Mouse (Mus musculus): ENCODE data around the gene Vps37b. TPM values are rescaled to one million over a fixed set of nuclear protein-coding genes. Genes with fewer than 3 reads are reported as not detected.

Gene Vps37b
- polyA plus RNA-seq (2016; fragmentation: Nextera tagmentation; extraction: Ambion mirVana) = 43.8 and 47.6 TPM in 2 replicates

DNA sequence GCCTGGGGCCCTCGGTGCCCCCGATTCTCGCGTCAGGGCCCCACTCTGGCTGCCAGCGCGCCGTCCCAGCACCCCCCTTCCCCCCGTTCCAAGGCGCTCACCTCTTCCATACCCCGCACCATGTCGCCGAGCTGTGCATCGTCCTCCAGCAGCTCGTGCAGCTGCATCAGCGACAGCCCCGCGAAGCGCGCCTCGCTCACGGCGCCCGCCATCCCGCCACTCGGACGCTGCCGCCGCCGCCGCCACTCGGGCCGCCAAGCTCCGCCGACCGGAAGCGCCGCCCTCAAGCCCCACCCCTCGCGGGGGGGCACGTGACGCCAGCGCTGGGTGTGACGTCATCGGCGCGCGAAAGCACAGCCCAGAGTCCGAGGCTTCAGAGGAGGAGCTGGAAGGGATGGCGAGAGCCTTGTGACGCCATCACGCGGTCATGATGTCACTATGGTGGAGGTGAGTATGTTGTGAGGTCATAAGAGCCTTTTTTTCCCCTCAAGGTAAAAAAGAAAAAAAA lies at the start of gene Vps37b:
Gene Vps37b, minus strand, starts transcription at position 270 of the 508 bp plus-strand sequence.
- no peaks in the 10 kb centered on the region for H3K27me3 ChIP-seq (replicated peaks; ENCODE audit: low read depth, poor library complexity, severe bottlenecking)
- H3K36me3 ChIP-seq (replicated peaks) = peaks cover 29% of the 10 kb centered on the region
- H3K4me1 ChIP-seq = peaks cover 56% of the 10 kb centered on the region
- H3K27ac ChIP-seq (replicated peaks) = peak within 1 kb of the TSS; percentile 96
- peak within 1 kb of the TSS; percentile 96 for H3K4me3 ChIP-seq
- peak; percentile 96 for DNase-seq (ENCODE audit: low spot score)
- H3K9me3 ChIP-seq = no peaks in the 10 kb centered on the region
- WGBS = under 1% methylated on average over 52 of the region's 52 CpGs

DNA sequence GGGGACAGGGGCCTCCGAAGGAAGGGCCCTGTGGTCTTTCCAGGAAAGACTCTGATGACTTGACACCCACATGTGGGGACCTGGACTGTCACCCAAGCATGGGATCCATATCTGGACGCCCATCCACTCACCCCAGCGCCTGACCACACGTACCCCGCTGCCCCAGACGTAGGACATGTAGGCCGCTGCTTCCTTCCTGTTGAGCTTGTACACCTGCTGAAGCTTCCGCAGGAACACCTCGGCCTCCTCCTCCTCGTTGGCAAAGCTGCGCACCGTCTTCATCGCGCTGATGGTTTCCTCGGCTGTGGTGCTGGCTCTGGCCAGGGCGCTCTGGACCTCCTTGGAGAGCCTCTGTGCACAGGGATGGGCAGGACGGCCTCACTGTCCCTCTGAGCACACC lies 47.8 kb upstream of the Vps37b start:
- DNase-seq (ENCODE audit: low spot score) = no peak
- peaks cover 45% of the 10 kb centered on the region for H3K4me1 ChIP-seq
- no peaks in the 10 kb centered on the region for H3K36me3 ChIP-seq (replicated peaks)
- H3K27me3 ChIP-seq (replicated peaks; ENCODE audit: low read depth, poor library complexity, severe bottlenecking) = no peaks in the 10 kb centered on the region
- H3K27ac ChIP-seq (replicated peaks) = 0 out of 2 replicates have a peak overlapping the region, but pooled peaks have one; percentile 7
- no peak overlapping the region for H3K4me3 ChIP-seq
- 93% methylated on average over 17 of the region's 17 CpGs for WGBS
- H3K9me3 ChIP-seq = no peaks in the 10 kb centered on the region

- peaks cover 48% of the 10 kb centered on the region for H3K4me1 ChIP-seq
- H3K4me3 ChIP-seq = no peak overlapping the region
- H3K9me3 ChIP-seq = no peaks in the 10 kb centered on the region
- H3K36me3 ChIP-seq (replicated peaks) = no peaks in the 10 kb centered on the region
- peak overlapping the region; percentile 41 for H3K27ac ChIP-seq (replicated peaks)
- no peaks in the 10 kb centered on the region for H3K27me3 ChIP-seq (replicated peaks; ENCODE audit: low read depth, poor library complexity, severe bottlenecking)
- WGBS = 63% methylated on average over 9 of the region's 9 CpGs
- DNase-seq (ENCODE audit: low spot score) = no peak
Observed at GRCm38 (mm10) chr5:124078794-124079416, 46.8 kb upstream of the Vps37b start.

DNA sequence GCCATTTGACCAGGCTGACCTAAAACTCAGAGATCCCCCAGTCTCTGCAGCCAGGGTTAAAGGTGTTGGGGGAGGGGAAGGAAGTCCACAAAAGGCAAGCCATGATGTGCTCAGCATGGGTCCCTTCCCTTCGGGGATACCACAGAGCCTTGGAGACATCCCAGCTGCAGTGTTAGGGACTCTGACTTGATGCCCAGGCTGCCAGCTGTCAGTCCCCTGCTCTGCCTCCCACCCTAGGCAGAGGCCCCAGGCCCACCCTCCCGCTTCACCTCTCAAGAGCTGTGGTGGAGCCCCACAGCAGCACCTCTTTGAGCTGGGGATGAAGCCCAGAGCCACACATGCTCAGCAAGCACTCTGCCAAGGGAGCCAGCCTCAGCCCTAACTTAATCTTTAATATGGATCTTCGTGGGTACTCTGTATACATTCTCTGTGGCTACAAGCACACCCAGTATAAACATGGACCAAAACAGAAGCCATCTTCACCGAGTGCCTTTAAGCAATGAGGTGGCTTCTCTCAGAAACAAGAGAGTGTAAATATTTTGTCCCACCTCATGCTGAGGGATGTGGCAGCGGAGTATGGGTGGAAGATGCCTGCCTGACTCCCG lies 45.9 kb upstream of the Vps37b start:
- Histone ChIP-seq H3K36me3 (replicated peaks) (no peaks in the 10 kb centered on the region), H3K9me3 (no peaks in the 10 kb centered on the region), H3K27ac (replicated peaks) (no peak overlapping the region), H3K4me1 (peaks cover 58% of the 10 kb centered on the region), H3K4me3 (no peak overlapping the region), H3K27me3 (replicated peaks; ENCODE audit: low read depth, poor library complexity, severe bottlenecking) (no peaks in the 10 kb centered on the region)
- DNase-seq (ENCODE audit: low spot score) = no peak
- 68% methylated on average over 6 of the region's 6 CpGs for WGBS

DNA sequence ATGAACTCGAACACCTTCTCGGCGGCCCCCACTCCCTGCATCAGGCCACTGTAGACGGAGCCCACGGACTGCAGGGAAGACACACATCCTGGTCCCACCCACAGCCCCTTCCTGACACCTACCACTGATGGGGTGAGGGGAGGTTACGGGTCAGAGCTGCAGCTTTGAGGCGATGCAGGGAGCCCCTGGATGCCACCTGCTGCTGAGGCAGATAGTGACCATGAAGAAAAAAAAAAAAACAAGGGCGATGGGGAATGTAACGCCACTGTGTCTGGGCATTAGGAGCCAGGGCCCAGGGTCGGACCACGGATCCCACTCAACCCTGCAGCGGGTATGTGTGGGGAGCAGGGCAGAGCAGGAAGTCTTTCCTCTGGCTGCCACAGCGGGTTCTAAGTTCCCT lies 45.2 kb upstream of the Vps37b start:
- DNase-seq (ENCODE audit: low spot score) = no peak
- no peak overlapping the region for H3K4me3 ChIP-seq
- H3K4me1 ChIP-seq = peaks cover 58% of the 10 kb centered on the region
- H3K27ac ChIP-seq (replicated peaks) = no peak overlapping the region; the same call in 1 of the 2 replicates
- 80% methylated on average over 13 of the region's 13 CpGs for WGBS
- no peaks in the 10 kb centered on the region for H3K9me3 ChIP-seq
- H3K36me3 ChIP-seq (replicated peaks) = no peaks in the 10 kb centered on the region
- no peaks in the 10 kb centered on the region for H3K27me3 ChIP-seq (replicated peaks; ENCODE audit: low read depth, poor library complexity, severe bottlenecking)

GRCm38 (mm10) chr5:124076559-124076958 lies 44.5 kb upstream of the Vps37b start:
- Histone ChIP-seq H3K27ac (replicated peaks) (no peak overlapping the region; the same call in 1 of the 2 replicates), H3K4me1 (peaks cover 64% of the 10 kb centered on the region), H3K27me3 (replicated peaks; ENCODE audit: low read depth, poor library complexity, severe bottlenecking) (no peaks in the 10 kb centered on the region), H3K4me3 (no peak overlapping the region), H3K9me3 (no peaks in the 10 kb centered on the region), H3K36me3 (replicated peaks) (no peaks in the 10 kb centered on the region)
- WGBS = 55% methylated on average over 9 of the region's 9 CpGs
- DNase-seq (ENCODE audit: low spot score) = no peak

DNA sequence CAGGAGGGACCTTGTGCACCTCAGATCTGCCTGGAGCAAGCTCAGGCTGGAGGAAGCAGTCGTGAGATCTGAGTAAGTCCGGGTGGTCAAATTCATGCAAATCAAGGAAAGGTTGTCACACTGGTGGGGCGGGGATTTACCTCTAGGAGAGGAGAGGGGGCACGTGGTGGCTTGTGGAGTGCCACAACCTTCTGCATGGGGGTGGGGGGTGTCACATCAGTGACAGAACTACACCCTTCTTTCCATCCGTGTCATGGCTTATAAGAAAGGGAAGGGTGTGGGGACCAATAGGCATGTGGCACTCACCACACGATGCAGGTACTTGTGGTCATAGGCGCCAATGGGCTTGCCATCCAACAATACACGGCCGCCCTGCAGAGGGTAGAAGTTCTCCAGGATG lies 43.6 kb upstream of the Vps37b start:
- Histone ChIP-seq H3K4me3 (no peak overlapping the region), H3K27me3 (replicated peaks; ENCODE audit: low read depth, poor library complexity, severe bottlenecking) (no peaks in the 10 kb centered on the region), H3K36me3 (replicated peaks) (no peaks in the 10 kb centered on the region), H3K27ac (replicated peaks) (no peak overlapping the region), H3K4me1 (peaks cover 68% of the 10 kb centered on the region), H3K9me3 (no peaks in the 10 kb centered on the region)
- no peak for DNase-seq (ENCODE audit: low spot score)
- 67% methylated on average over 9 of the region's 9 CpGs for WGBS

GRCm38 (mm10) chr5:124074845-124075307 lies 42.8 kb upstream of the Vps37b start:
- Histone ChIP-seq H3K4me3 (no peak overlapping the region), H3K27ac (replicated peaks) (0 out of 2 replicates have a peak overlapping the region, but pooled peaks have one; percentile 68), H3K36me3 (replicated peaks) (no peaks in the 10 kb centered on the region), H3K4me1 (peaks cover 64% of the 10 kb centered on the region), H3K27me3 (replicated peaks; ENCODE audit: low read depth, poor library complexity, severe bottlenecking) (no peaks in the 10 kb centered on the region), H3K9me3 (no peaks in the 10 kb centered on the region)
- 64% methylated on average over 10 of the region's 10 CpGs for WGBS
- DNase-seq (ENCODE audit: low spot score) = no peak

- Histone ChIP-seq H3K27ac (replicated peaks) (peak overlapping the region; percentile 51; the same call in 1 of the 2 replicates), H3K4me3 (no peak overlapping the region), H3K9me3 (no peaks in the 10 kb centered on the region), H3K27me3 (replicated peaks; ENCODE audit: low read depth, poor library complexity, severe bottlenecking) (no peaks in the 10 kb centered on the region), H3K36me3 (replicated peaks) (no peaks in the 10 kb centered on the region), H3K4me1 (peaks cover 57% of the 10 kb centered on the region)
- DNase-seq (ENCODE audit: low spot score) = peak; percentile 60
- 41% methylated on average over 9 of the region's 9 CpGs for WGBS
Observed at GRCm38 (mm10) chr5:124073682-124074081, 41.6 kb upstream of the Vps37b start.

GRCm38 (mm10) chr5:124069657-124070056 lies 37.6 kb upstream of the Vps37b start:
- H3K36me3 ChIP-seq (replicated peaks) = no peaks in the 10 kb centered on the region
- H3K4me3 ChIP-seq = no peak overlapping the region
- DNase-seq (ENCODE audit: low spot score) = no peak
- no peaks in the 10 kb centered on the region for H3K27me3 ChIP-seq (replicated peaks; ENCODE audit: low read depth, poor library complexity, severe bottlenecking)
- H3K9me3 ChIP-seq = no peaks in the 10 kb centered on the region
- no peak overlapping the region for H3K27ac ChIP-seq (replicated peaks)
- peaks cover 25% of the 10 kb centered on the region for H3K4me1 ChIP-seq
- WGBS = 87% methylated on average over 3 of the region's 3 CpGs

DNA sequence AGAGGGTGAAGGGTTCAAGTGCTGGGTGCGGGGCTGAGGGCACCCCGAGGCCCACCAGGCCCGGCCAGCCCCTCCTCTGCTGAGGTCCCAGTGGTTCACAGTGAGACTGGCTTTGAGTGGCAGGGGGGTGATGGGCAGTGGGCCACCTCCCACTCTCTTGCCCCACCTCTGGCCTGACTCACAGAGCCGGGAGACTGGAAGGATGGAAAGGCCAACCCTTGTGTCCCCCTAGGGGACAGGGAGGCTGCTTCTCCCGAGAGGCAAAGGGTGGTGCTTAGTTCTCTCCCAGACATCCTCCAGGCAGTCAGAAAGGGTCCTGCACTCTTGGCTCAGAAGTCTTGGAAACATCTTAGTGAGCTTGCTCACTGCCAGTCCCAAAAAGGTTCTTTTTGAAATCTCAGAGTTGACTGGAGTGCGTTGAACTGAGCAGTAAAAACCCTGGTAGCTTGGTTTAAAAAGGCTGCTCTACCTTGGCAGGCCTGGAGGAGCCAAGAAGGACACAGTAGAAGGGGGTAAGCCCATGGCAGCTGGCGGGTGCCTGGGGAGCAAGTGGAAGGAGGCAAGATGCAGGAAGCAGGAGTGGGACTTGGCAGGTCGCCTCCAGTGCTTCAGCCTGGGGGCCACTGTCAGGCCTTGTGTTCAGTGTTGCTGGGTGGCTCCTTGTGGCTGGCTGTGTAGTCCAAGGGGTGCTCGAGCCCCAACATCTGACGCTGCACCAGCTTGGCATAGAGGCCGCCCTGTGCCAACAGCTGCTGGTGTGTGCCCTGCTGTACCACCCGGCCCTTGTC lies 30.2 kb upstream of the Vps37b start:
- Histone ChIP-seq H3K27me3 (replicated peaks; ENCODE audit: low read depth, poor library complexity, severe bottlenecking) (no peaks in the 10 kb centered on the region), H3K4me1 (peaks cover 19% of the 10 kb centered on the region), H3K36me3 (replicated peaks) (no peaks in the 10 kb centered on the region), H3K9me3 (no peaks in the 10 kb centered on the region), H3K4me3 (no peak overlapping the region), H3K27ac (replicated peaks) (no peak overlapping the region; the same call in 1 of the 2 replicates)
- 76% methylated on average over 12 of the region's 12 CpGs for WGBS
- no peak for DNase-seq (ENCODE audit: low spot score)

DNA sequence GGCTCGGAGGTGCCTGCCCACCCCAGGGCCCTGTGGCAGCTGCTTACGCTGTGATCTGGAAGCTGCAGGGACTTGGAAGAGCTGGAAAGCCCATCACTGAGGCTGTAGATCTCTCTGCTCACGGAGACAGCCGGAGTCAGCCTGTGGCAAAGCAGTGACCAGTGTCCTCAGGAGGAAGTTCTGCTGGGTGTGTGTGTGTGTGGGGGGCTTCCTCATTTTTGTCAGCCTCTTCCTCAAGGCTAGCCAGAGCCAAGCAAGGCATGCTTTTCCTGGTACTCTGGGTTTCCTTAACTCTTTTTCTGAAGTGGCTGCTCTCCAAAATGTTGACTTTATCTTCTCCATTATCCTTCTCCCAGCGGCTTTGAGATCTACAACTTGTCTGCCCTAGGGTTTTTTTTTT lies 27.6 kb upstream of the Vps37b start:
- H3K4me3 ChIP-seq = no peak overlapping the region
- H3K4me1 ChIP-seq = peaks cover 19% of the 10 kb centered on the region
- no peak overlapping the region; the same call in 1 of the 2 replicates for H3K27ac ChIP-seq (replicated peaks)
- WGBS = 78% methylated on average over 5 of the region's 5 CpGs
- no peaks in the 10 kb centered on the region for H3K36me3 ChIP-seq (replicated peaks)
- peaks cover 6% of the 10 kb centered on the region; the same call in 1 of the 2 replicates for H3K9me3 ChIP-seq
- H3K27me3 ChIP-seq (replicated peaks; ENCODE audit: low read depth, poor library complexity, severe bottlenecking) = no peaks in the 10 kb centered on the region
- no peak for DNase-seq (ENCODE audit: low spot score)
